Mouse (Mus musculus): ENCODE measurements around the gene Tagln2. TPM values are rescaled to one million over a fixed set of nuclear protein-coding genes. Genes with fewer than 3 reads are reported as not detected.
A peak's percentile ranks its signal among the peaks of the same experiment; 100 is the strongest.

The Tagln2 gene
- polyA plus RNA-seq, 1 experiment from 2014 or later, result 323 TPM

GRCm38 (mm10) chr1:172539827-172540226 is 40.0 kb downstream of the Tagln2 start:
- WGBS, result 48% methylated on average over 6 of the region's 6 CpGs
- no peak overlapping the region for H3K27ac ChIP-seq (ENCODE audit: low read length)
- H3K9ac ChIP-seq (ENCODE audit: low read length), result no peak overlapping the region
- H3K4me1 ChIP-seq (ENCODE audit: control insufficient read depth, insufficient read depth, low read length), result no peaks in the 10 kb centered on the region
- H3K36me3 ChIP-seq (ENCODE audit: control insufficient read depth, insufficient read depth), result no peaks in the 10 kb centered on the region
- H3K27me3 ChIP-seq (ENCODE audit: control insufficient read depth, insufficient read depth, low read length), result 0 out of 2 replicates have a peak, but pooled peaks cover 10% of the 10 kb centered on the region
- H3K4me2 ChIP-seq (ENCODE audit: low read depth, low read length), result no peak overlapping the region
- no peak overlapping the region for H3K4me3 ChIP-seq (ENCODE audit: low read length)
- no peaks in the 10 kb centered on the region for H3K9me3 ChIP-seq (replicated peaks; ENCODE audit: control insufficient read depth, low read length)
- no peak for ATAC-seq (replicated peaks; ENCODE audit: extremely low read depth, insufficient read depth, low FRiP score)

GRCm38 (mm10) chr1:172540283-172540820 is 40.5 kb downstream of the Tagln2 start:
- no peaks in the 10 kb centered on the region for H3K9me3 ChIP-seq (replicated peaks; ENCODE audit: control insufficient read depth, low read length)

GRCm38 (mm10) chr1:172546062-172546461 is 46.2 kb downstream of the Tagln2 start:
- H3K27me3 ChIP-seq (ENCODE audit: control insufficient read depth, insufficient read depth, low read length), result 0 out of 2 replicates have a peak, but pooled peaks cover 6% of the 10 kb centered on the region
- no peak overlapping the region for H3K9ac ChIP-seq (ENCODE audit: low read length)
- H3K27ac ChIP-seq (ENCODE audit: low read length), result no peak overlapping the region
- H3K9me3 ChIP-seq (replicated peaks; ENCODE audit: control insufficient read depth, low read length), result no peaks in the 10 kb centered on the region
- 60% methylated on average over 4 of the region's 4 CpGs for WGBS
- no peak overlapping the region for H3K4me3 ChIP-seq (ENCODE audit: low read length)
- no peak for ATAC-seq (replicated peaks; ENCODE audit: extremely low read depth, insufficient read depth, low FRiP score)
- H3K4me2 ChIP-seq (ENCODE audit: low read depth, low read length), result no peak overlapping the region
- no peaks in the 10 kb centered on the region for H3K36me3 ChIP-seq (ENCODE audit: control insufficient read depth, insufficient read depth)
- H3K4me1 ChIP-seq (ENCODE audit: control insufficient read depth, insufficient read depth, low read length), result peaks cover 19% of the 10 kb centered on the region

More at GRCm38 (mm10) chr1:172540283-172540820, 40.5 kb downstream of the Tagln2 start:
- ATAC-seq (replicated peaks; ENCODE audit: extremely low read depth, insufficient read depth, low FRiP score), result no peak
- 53% methylated on average over 11 of the region's 11 CpGs for WGBS
- Histone ChIP-seq H3K4me1 (ENCODE audit: control insufficient read depth, insufficient read depth, low read length) (no peaks in the 10 kb centered on the region), H3K4me3 (ENCODE audit: low read length) (no peak overlapping the region), H3K9ac (ENCODE audit: low read length) (no peak overlapping the region), H3K27ac (ENCODE audit: low read length) (no peak overlapping the region), H3K27me3 (ENCODE audit: control insufficient read depth, insufficient read depth, low read length) (0 out of 2 replicates have a peak, but pooled peaks cover 10% of the 10 kb centered on the region), H3K36me3 (ENCODE audit: control insufficient read depth, insufficient read depth) (no peaks in the 10 kb centered on the region), H3K4me2 (ENCODE audit: low read depth, low read length) (no peak overlapping the region)

- WGBS, result 53% methylated on average over 7 of the region's 7 CpGs
These were observed 48.7 kb downstream of the Tagln2 start for GRCm38 (mm10) chr1:172548501-172548900.

GRCm38 (mm10) chr1:172549314-172549713 is 49.5 kb downstream of the Tagln2 start:
- Histone ChIP-seq H3K9me3 (replicated peaks; ENCODE audit: control insufficient read depth, low read length) (no peaks in the 10 kb centered on the region), H3K4me2 (ENCODE audit: low read depth, low read length) (peak overlapping the region; percentile 77), H3K9ac (ENCODE audit: low read length) (no peak overlapping the region), H3K27me3 (ENCODE audit: control insufficient read depth, insufficient read depth, low read length) (0 out of 2 replicates have a peak, but pooled peaks cover 4% of the 10 kb centered on the region), H3K4me1 (ENCODE audit: control insufficient read depth, insufficient read depth, low read length) (peaks cover 24% of the 10 kb centered on the region), H3K36me3 (ENCODE audit: control insufficient read depth, insufficient read depth) (no peaks in the 10 kb centered on the region), H3K27ac (ENCODE audit: low read length) (no peak overlapping the region), H3K4me3 (ENCODE audit: low read length) (no peak overlapping the region)
- WGBS, result 33% methylated on average over 2 of the region's 2 CpGs
- ATAC-seq (replicated peaks; ENCODE audit: extremely low read depth, insufficient read depth, low FRiP score), result no peak

More at GRCm38 (mm10) chr1:172548501-172548900, 48.7 kb downstream of the Tagln2 start:
- no peak overlapping the region for H3K27ac ChIP-seq (ENCODE audit: low read length)
- H3K27me3 ChIP-seq (ENCODE audit: control insufficient read depth, insufficient read depth, low read length), result 0 out of 2 replicates have a peak, but pooled peaks cover 4% of the 10 kb centered on the region
- H3K9ac ChIP-seq (ENCODE audit: low read length), result no peak overlapping the region
- H3K36me3 ChIP-seq (ENCODE audit: control insufficient read depth, insufficient read depth), result no peaks in the 10 kb centered on the region
- peaks cover 24% of the 10 kb centered on the region for H3K4me1 ChIP-seq (ENCODE audit: control insufficient read depth, insufficient read depth, low read length)
- no peak overlapping the region for H3K4me3 ChIP-seq (ENCODE audit: low read length)
- no peak for ATAC-seq (replicated peaks; ENCODE audit: extremely low read depth, insufficient read depth, low FRiP score)
- H3K4me2 ChIP-seq (ENCODE audit: low read depth, low read length), result no peak overlapping the region
- no peaks in the 10 kb centered on the region for H3K9me3 ChIP-seq (replicated peaks; ENCODE audit: control insufficient read depth, low read length)

GRCm38 (mm10) chr1:172549717-172550116 is 49.9 kb downstream of the Tagln2 start:
- 8% methylated on average over 8 of the region's 8 CpGs for WGBS
- peak overlapping the region; percentile 77 for H3K4me2 ChIP-seq (ENCODE audit: low read depth, low read length)
- H3K9ac ChIP-seq (ENCODE audit: low read length), result peak overlapping the region; percentile 59
- H3K4me1 ChIP-seq (ENCODE audit: control insufficient read depth, insufficient read depth, low read length), result peaks cover 24% of the 10 kb centered on the region
- ATAC-seq (replicated peaks; ENCODE audit: extremely low read depth, insufficient read depth, low FRiP score), result no peak
- H3K27ac ChIP-seq (ENCODE audit: low read length), result no peak overlapping the region
- H3K27me3 ChIP-seq (ENCODE audit: control insufficient read depth, insufficient read depth, low read length), result 0 out of 2 replicates have a peak, but pooled peaks cover 4% of the 10 kb centered on the region
- no peaks in the 10 kb centered on the region for H3K9me3 ChIP-seq (replicated peaks; ENCODE audit: control insufficient read depth, low read length)
- H3K4me3 ChIP-seq (ENCODE audit: low read length), result peak overlapping the region; percentile 51
- no peaks in the 10 kb centered on the region for H3K36me3 ChIP-seq (ENCODE audit: control insufficient read depth, insufficient read depth)

- H3K4me3 ChIP-seq (ENCODE audit: low read length), result peak overlapping the region; percentile 51
- no peak overlapping the region; the same call in 1 of the 2 replicates for H3K27ac ChIP-seq (ENCODE audit: low read length)
- no peaks in the 10 kb centered on the region for H3K36me3 ChIP-seq (ENCODE audit: control insufficient read depth, insufficient read depth)
- peak; percentile 73 for ATAC-seq (replicated peaks; ENCODE audit: extremely low read depth, insufficient read depth, low FRiP score)
- 0 out of 2 replicates have a peak, but pooled peaks cover 4% of the 10 kb centered on the region for H3K27me3 ChIP-seq (ENCODE audit: control insufficient read depth, insufficient read depth, low read length)
- under 1% methylated on average over 8 of the region's 8 CpGs for WGBS
- peaks cover 24% of the 10 kb centered on the region for H3K4me1 ChIP-seq (ENCODE audit: control insufficient read depth, insufficient read depth, low read length)
- H3K9ac ChIP-seq (ENCODE audit: low read length), result peak overlapping the region; percentile 59
- H3K4me2 ChIP-seq (ENCODE audit: low read depth, low read length), result peak overlapping the region; percentile 77
- H3K9me3 ChIP-seq (replicated peaks; ENCODE audit: control insufficient read depth, low read length), result no peaks in the 10 kb centered on the region
These were observed 50.7 kb downstream of the Tagln2 start for GRCm38 (mm10) chr1:172550551-172550951.

- Histone ChIP-seq H3K27ac (ENCODE audit: low read length) (no peak overlapping the region), H3K36me3 (ENCODE audit: control insufficient read depth, insufficient read depth) (no peaks in the 10 kb centered on the region), H3K4me3 (ENCODE audit: low read length) (peak overlapping the region; percentile 51), H3K9me3 (replicated peaks; ENCODE audit: control insufficient read depth, low read length) (no peaks in the 10 kb centered on the region), H3K27me3 (ENCODE audit: control insufficient read depth, insufficient read depth, low read length) (0 out of 2 replicates have a peak, but pooled peaks cover 4% of the 10 kb centered on the region), H3K4me2 (ENCODE audit: low read depth, low read length) (peak overlapping the region; percentile 77), H3K4me1 (ENCODE audit: control insufficient read depth, insufficient read depth, low read length) (peaks cover 24% of the 10 kb centered on the region), H3K9ac (ENCODE audit: low read length) (no peak overlapping the region; the same call in 1 of the 2 replicates)
- no peak for ATAC-seq (replicated peaks; ENCODE audit: extremely low read depth, insufficient read depth, low FRiP score)
- 23% methylated on average over 7 of the region's 7 CpGs for WGBS
These were observed 51.2 kb downstream of the Tagln2 start for GRCm38 (mm10) chr1:172551009-172551408.

GRCm38 (mm10) chr1:172552623-172553022 is 52.8 kb downstream of the Tagln2 start:
- no peak for ATAC-seq (replicated peaks; ENCODE audit: extremely low read depth, insufficient read depth, low FRiP score)
- Histone ChIP-seq H3K9ac (ENCODE audit: low read length) (no peak overlapping the region), H3K4me3 (ENCODE audit: low read length) (no peak overlapping the region), H3K9me3 (replicated peaks; ENCODE audit: control insufficient read depth, low read length) (no peaks in the 10 kb centered on the region), H3K4me1 (ENCODE audit: control insufficient read depth, insufficient read depth, low read length) (peaks cover 24% of the 10 kb centered on the region), H3K27me3 (ENCODE audit: control insufficient read depth, insufficient read depth, low read length) (peaks cover 4% of the 10 kb centered on the region; the same call in 1 of the 2 replicates), H3K4me2 (ENCODE audit: low read depth, low read length) (no peak overlapping the region), H3K27ac (ENCODE audit: low read length) (peak overlapping the region; percentile 44; the same call in 1 of the 2 replicates), H3K36me3 (ENCODE audit: control insufficient read depth, insufficient read depth) (no peaks in the 10 kb centered on the region)
- WGBS, result 46% methylated on average over 1 of the region's 1 CpGs

Measured in heart, embryonic 16.5 days (tissue).